Comparison of ENCODE assay signal across 31 mouse cellular contexts in genomic region chr15:88823376-88823775, GRCm38 (mm10).
"Had no signal": no experiment of that assay in that cellular context is flagged by ENCODE, and none has a peak within 500 bp of the region (broad histone marks: within the 10 kb centered on the region; RNA-seq: fewer than 3 reads in every experiment).

No protein-coding gene starts in this region.

- H3K9me3 ChIP-seq: limb, embryonic 10.5 days; limb, embryonic 12.5 days; limb, embryonic 13.5 days; limb, embryonic 15.5 days; liver, embryonic 12.5 days; liver, embryonic 13.5 days; liver, embryonic 15.5 days; lung, embryonic 15.5 days; megakaryocyte, embryonic 14.5 days; midbrain, embryonic 10.5 days; midbrain, embryonic 12.5 days; midbrain, embryonic 13.5 days; midbrain, embryonic 15.5 days; neural tube, embryonic 12.5 days had no signal

- H3K27me3 ChIP-seq: limb, embryonic 12.5 days; limb, embryonic 13.5 days; limb, embryonic 15.5 days; liver, embryonic 12.5 days; liver, embryonic 13.5 days; liver, embryonic 15.5 days; lung, embryonic 15.5 days; megakaryocyte, embryonic 14.5 days; midbrain, embryonic 12.5 days; midbrain, embryonic 13.5 days; midbrain, embryonic 15.5 days; neural tube, embryonic 12.5 days had no signal

- H3K4me2 ChIP-seq: limb, embryonic 12.5 days; limb, embryonic 13.5 days; limb, embryonic 15.5 days; liver, embryonic 11.5 days; liver, embryonic 12.5 days; liver, embryonic 13.5 days; liver, embryonic 15.5 days; lung, embryonic 14.5 days; lung, embryonic 15.5 days; midbrain, embryonic 11.5 days; midbrain, embryonic 12.5 days; midbrain, embryonic 13.5 days; midbrain, embryonic 15.5 days; neural tube, embryonic 12.5 days had no signal

- ATAC-seq: liver, embryonic 12.5 days; liver, postnatal 0 days; midbrain, embryonic 13.5 days; midbrain, embryonic 15.5 days; midbrain, embryonic 16.5 days had no signal

- H3K4me3 ChIP-seq: limb, embryonic 10.5 days; limb, embryonic 12.5 days; limb, embryonic 13.5 days; limb, embryonic 15.5 days; liver, embryonic 12.5 days; liver, embryonic 13.5 days; liver, embryonic 15.5 days; lung, embryonic 15.5 days; megakaryocyte, embryonic 14.5 days; midbrain, embryonic 10.5 days; midbrain, embryonic 12.5 days; midbrain, embryonic 13.5 days; midbrain, embryonic 15.5 days; myocyte; neural tube, embryonic 12.5 days had no signal

- H3K27ac ChIP-seq: limb, embryonic 10.5 days; limb, embryonic 12.5 days; limb, embryonic 13.5 days; limb, embryonic 15.5 days; liver, embryonic 12.5 days; liver, embryonic 13.5 days; liver, embryonic 14.5 days; liver, embryonic 15.5 days; lung, embryonic 15.5 days; macrophage; midbrain, embryonic 10.5 days; midbrain, embryonic 12.5 days; midbrain, embryonic 13.5 days; midbrain, embryonic 15.5 days; neural tube, embryonic 12.5 days had no signal

- H3K9ac ChIP-seq: limb, embryonic 12.5 days; limb, embryonic 13.5 days; limb, embryonic 15.5 days; liver, embryonic 12.5 days; liver, embryonic 13.5 days; liver, embryonic 14.5 days; liver, embryonic 15.5 days; liver, postnatal 0 days; lung, embryonic 14.5 days; lung, embryonic 15.5 days; midbrain, embryonic 12.5 days; midbrain, embryonic 13.5 days; midbrain, embryonic 15.5 days; neural tube, embryonic 12.5 days had no signal

- DNase-seq: left cerebral cortex, postnatal 4 days; liver; liver, embryonic 13.5 days; liver, postnatal 0 days; lung, adult 18-20 months; lung, adult 2 months; lung, embryonic 14.5 days; lung, postnatal 10 days; lung, postnatal 14 days; lung, postnatal 36 days; lung, postnatal 4 days; midbrain, embryonic 14.5 days had no signal
